Mouse (Mus musculus) C2C12 (cell line): Measurements from ENCODE around the gene Slc16a14.

Experiments
- CTCF ChIP-seq: IDR thresholded peaks from one replicate; pipeline ENCODE4 v1.5.1; 2011; ENCODE audit not compliant: control insufficient read depth, insufficient read depth, insufficient read length
- FOSL1 ChIP-seq: IDR thresholded peaks from one replicate; pipeline ENCODE4 v1.8.0; 2011; ENCODE audit warnings: mild to moderate bottlenecking, low read length; ENCODE audit not compliant: poor library complexity, insufficient read depth, severe bottlenecking
- MAX ChIP-seq: IDR thresholded peaks from one replicate; pipeline ENCODE4 v1.6.1; 2011; ENCODE audit warnings: mild to moderate bottlenecking, control low read depth
- MYOD1 ChIP-seq: IDR thresholded peaks from one replicate; pipeline ENCODE4 v1.6.1; 2011; ENCODE audit warnings: low read depth; ENCODE audit not compliant: control insufficient read depth, insufficient read length
- MYOG ChIP-seq: IDR thresholded peaks from one replicate; pipeline ENCODE4 v1.6.1; 2011; ENCODE audit not compliant: control insufficient read depth, insufficient read length; ENCODE audit errors: extremely low read depth
- USF1 ChIP-seq: IDR thresholded peaks from one replicate; pipeline ENCODE4 v1.6.1; 2011; ENCODE audit warnings: low read depth, mild to moderate bottlenecking, control low read depth, moderate library complexity

DNA sequence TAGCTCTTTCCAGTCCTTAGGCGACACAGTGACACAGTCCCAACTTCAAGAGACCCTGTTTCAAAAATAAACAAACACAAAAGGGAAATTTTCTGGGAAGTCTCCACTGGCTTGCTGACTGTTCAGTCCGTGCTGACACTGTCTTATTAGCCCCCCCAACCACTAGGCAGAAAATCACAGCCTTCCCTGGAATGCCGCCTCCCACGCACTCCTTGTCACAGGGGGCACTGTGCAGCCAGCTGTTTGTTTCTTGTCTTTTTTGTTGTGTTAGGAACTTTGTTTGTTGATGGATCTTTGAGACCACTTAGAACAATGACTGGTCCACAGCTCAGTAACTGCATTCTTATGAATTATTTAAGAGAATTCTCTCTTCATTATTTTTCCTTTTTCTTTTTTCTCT lies 51.0 kb downstream of the Slc16a14 start:
- TF ChIP-seq MAX (no peak), CTCF (no peak), FOSL1 (no peak), MYOD1 (no peak), USF1 (no peak), MYOG (no peak)
